Mouse (Mus musculus) heart, postnatal 0 days (tissue): ENCODE measurements around the gene Tspan12.
A peak's percentile ranks its signal among the peaks of the same experiment; 100 is the strongest.

Experiments
- CTCF ChIP-seq: IDR thresholded peaks from 2 replicates; pipeline ENCODE4 v1.5.1; 2016; ENCODE audit warnings: antibody characterized with exemption, control low read depth, low read depth
- EP300 ChIP-seq: IDR thresholded peaks from 2 replicates; pipeline ENCODE4 v1.6.1; 2016; ENCODE audit warnings: antibody characterized with exemption, low read depth

GRCm38 (mm10) chr6:21818107-21818807 lies 34.1 kb downstream of the Tspan12 start:
- peak; percentile 51 for TF ChIP-seq CTCF
- no peak for TF ChIP-seq EP300
